Mouse (Mus musculus): ENCODE data around the gene Mmp21.

DNA sequence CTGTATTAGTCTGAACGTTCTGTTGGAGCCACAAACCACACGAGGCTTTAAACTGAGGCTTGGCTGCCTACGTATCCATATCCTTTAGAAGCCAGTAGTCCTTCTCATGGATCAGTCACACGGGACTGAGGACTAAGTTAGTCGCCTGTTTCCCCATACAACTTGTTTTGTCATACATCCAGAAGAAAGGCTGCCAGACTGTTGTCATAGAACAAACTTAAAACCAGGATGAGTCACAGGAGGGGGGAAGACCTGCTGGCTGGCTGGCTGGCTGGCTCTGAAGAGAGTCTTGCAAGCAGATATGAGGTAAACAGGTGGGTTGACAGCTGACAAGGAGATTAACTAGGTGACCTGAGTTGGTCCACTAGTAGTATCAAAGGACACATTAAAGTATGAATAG, 49.0 kb downstream of the Mmp21 start:
- TF ChIP-seq USF1 (IDR thresholded peaks at IDR 0.05; ENCODE audit: low read depth): no peak
- TF ChIP-seq CTCF (IDR thresholded peaks at IDR 0.05; ENCODE audit: control insufficient read depth, insufficient read depth, insufficient read length): no peak
- TF ChIP-seq MYOG (IDR thresholded peaks at IDR 0.05; ENCODE audit: control insufficient read depth, extremely low read depth, insufficient read length): no peak
